Comparison of ENCODE assay signal across 10 mouse cellular contexts in the genomic region with DNA sequence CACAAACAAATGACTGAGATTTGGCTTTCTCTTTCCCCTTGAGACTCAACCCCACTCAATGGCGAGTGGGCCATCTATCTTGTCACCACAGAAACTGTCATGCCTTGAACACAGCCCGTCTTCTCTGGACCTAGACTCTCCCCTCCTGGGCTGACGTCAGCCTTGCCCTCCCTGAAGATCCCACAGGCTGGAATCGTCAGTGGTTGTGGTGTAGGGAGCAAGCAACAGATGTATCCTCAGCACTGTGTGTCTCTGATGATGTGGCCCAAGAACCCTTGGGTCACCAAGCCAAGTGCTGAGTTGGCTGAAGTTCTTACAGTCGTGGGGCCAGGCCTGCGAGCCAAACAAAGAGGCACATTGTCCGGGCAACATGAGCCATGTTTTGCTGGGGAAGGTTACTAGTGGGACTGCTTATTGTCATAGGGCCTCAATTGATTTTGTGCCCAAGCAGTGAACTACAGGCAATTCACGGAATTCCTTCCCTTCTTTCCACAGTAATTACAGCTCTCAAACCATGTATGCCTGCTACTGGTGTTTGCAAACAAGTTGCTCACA. TPM values are rescaled to one million over a fixed set of nuclear protein-coding genes. Genes with fewer than 3 reads are reported as not detected.
A peak's percentile ranks its signal among the peaks of the same experiment; 100 is the strongest.
DNase-seq lines count a peak whose midpoint lies in the region.
"Had no signal": no experiment of that assay in that cellular context is flagged by ENCODE, and none has a peak within 500 bp of the region (broad histone marks: within the 10 kb centered on the region; RNA-seq: fewer than 3 reads in every experiment).

No protein-coding gene starts in this region.

- intact Hi-C loops in heart, postnatal 10 days (cut with DNase I), result no loop called here

- DNase-seq in adrenal gland, adult 2 months, result peak; percentile 32
- DNase-seq in adrenal gland, postnatal 4 days (ENCODE audit: low spot score in 2 of 2), result no peak
- DNase-seq in layer of hippocampus, adult 9-11 months, result peak; percentile 33
- DNase-seq in layer of hippocampus, postnatal 25 days (ENCODE audit: extremely low spot score in 1 of 2, low spot score in 1 of 2), result no peak
- DNase-seq in brain, adult 2 months (ENCODE audit: low read depth, low spot score), result peak; percentile 73
- peak; percentile 26 to 29 for DNase-seq in heart, postnatal 10 days
- DNase-seq in cerebellum, postnatal 36 days, result no peak
- no peak for DNase-seq in cerebellum, adult 8-10 months
- DNase-seq: cerebellum, adult 9-11 months; kidney, adult 2 months had no signal

RNA-seq across cellular contexts. Expression of a gene that starts 41.5 kb away (rescaled TPM):
- 10 to 100 TPM; 15.0 to 18.2 TPM for total RNA-seq in adrenal gland, adult 2 months (2021)
- polyA plus RNA-seq in adrenal gland, adult 2 months (2012; rRNA removed), result 33.2 and 49.0 TPM in 2 replicates
- 10 to 100 TPM; 10.2 to 10.4 TPM for total RNA-seq in adrenal gland, postnatal 4 days (2021)
- 10 to 100 TPM; 34.1 to 36.6 TPM for total RNA-seq in layer of hippocampus, postnatal 25 days (2021)
- total RNA-seq in heart, postnatal 10 days (2021), result 1 to 10 TPM; 1.5 to 2.1 TPM

Comparison
In these comparisons a context has a peak if more than half of its experiments do, and no peak if none do; other contexts are left out.
1. DNase-seq: peak in adrenal gland, adult 2 months (single experiment), layer of hippocampus, adult 9-11 months (single experiment), brain, adult 2 months (single experiment) and heart, postnatal 10 days (2 of 2); none in adrenal gland, postnatal 4 days (0 of 2), layer of hippocampus, postnatal 25 days (0 of 2), cerebellum, postnatal 36 days (0 of 2) and cerebellum, adult 8-10 months (single experiment).